Mouse (Mus musculus) heart, postnatal 36 days (tissue): ENCODE measurements around the gene Erh. TPM values are rescaled to one million over a fixed set of nuclear protein-coding genes. Genes with fewer than 3 reads are reported as not detected.

Experiments used
- DNase-seq, 2 experiments: peaks; one replicate each; pipeline ENCODE4 v3.0.0; 2021 to 2022
- intact Hi-C: fragments of 180-260 bp; cut with DNase I; formaldehyde crosslinking; loops from one replicate; pipeline ENCODE4 v1.15.1; 2025
- total RNA-seq, 2 experiments: library from RNA; stranded (reverse); gene quantifications; 2 replicates each; pipeline ENCODE4 v1.2.3; 2021

Gene Erh
- total RNA-seq, result 10 to 100 TPM; 21.0 to 26.8 TPM

GRCm38 (mm10) chr12:80643693-80644505 lies at the start of gene Erh, which contains the start of gene Slc39a9:
Gene Erh, minus strand, starts transcription at chr12:80644341.
Gene Slc39a9, plus strand, starts transcription at chr12:80643883.
- peak; percentile 94 to 95 for DNase-seq
- intact Hi-C loops, result loop anchor here (10.0 kb wide), 3 partner anchors 301 to 1779 kb away; partner anchors contain the start of genes Atp6v1d, Eif2s1, Srsf5 and Vti1b

- no peak for DNase-seq
- intact Hi-C loops, result no loop called here
These were observed 49.6 kb upstream of the Erh start for GRCm38 (mm10) chr12:80693700-80694099.

DNA sequence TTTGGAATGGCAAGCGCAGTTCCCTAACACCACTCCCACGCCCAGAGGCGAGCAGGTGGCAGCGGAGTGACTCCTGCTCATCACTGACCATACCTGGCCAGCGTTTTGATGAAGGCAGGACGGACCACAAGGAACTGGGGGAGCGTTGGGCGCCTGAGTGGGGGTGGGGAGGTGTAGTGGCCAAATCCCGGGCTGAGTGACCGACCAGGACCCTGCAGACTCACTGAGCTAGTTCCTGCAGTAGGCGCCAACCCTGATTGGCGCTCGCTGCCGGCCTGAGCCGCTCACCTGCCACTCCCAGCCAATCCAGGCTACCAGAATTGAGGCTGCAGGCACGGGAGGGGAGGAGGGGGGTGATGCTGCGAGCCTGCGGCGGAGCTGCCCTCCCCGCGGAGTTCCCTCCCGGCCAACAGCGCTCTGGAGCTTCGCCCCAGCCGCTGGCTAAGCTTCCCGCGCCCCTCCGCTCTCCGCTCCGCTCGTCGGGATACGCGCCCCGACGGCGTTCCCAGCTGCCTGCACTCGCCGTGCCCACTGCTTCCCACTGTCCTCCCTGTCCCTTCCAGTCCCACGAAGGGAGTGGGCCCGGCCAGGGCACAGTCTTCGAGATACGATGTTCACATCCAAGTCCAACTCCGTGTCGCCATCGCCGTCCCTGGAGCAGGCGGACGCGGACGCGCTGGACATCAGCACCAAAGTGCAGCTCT lies 48.3 kb upstream of the Erh start, which contains the start of gene Plekhd1:
TSS of gene Plekhd1 (plus strand) at position 323 of the 704 bp plus-strand sequence.
- DNase-seq, result peak in 1 of 2 experiments; percentile 8
- intact Hi-C loops, result no loop called here

DNA sequence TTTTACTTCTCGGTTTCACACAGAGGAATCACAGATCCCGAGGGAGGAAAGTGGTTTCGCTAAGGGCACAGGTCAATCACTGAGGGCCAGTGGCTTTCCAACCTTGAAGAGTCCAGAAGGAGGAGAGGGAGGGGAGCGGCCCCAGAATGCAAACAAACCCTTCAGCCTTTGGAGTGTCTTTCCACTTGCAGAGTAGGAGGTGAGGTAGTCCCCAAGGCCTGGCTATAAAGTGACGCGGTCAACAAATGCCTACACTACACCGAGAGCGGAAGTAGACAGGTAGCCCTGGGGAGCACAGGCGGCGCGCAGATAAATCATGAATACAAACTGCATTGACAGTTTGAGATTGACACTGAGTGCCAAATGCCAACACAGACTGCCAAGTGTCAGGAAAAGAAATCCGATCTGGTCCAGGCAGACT lies 47.5 kb upstream of the Erh start:
- DNase-seq, result no peak
- intact Hi-C loops, result no loop called here

DNA sequence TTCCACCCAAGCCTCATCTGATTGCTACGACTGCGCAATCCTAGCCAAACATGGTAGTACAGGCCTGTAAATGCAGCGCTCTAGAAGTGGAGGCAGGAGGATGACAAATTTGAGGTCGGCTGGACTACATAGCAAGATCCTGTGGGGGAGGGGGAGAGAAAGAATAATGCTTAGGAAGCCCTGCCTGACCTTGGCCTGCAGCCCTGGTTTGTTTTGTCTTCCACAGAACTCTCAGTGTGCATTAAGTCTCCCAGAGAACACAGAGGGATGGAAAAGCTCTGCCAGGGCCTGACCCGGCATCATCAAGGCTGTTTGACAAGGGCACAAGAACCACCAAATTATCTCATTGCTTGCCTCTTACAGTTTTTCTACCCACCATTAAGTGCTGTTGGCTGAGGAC lies 45.6 kb upstream of the Erh start:
- intact Hi-C loops, result no loop called here

GRCm38 (mm10) chr12:80687788-80688211 lies 43.7 kb upstream of the Erh start:
- intact Hi-C loops, result no loop called here
- peak; percentile 23 to 26 for DNase-seq

More for the DNA sequence above, 45.6 kb upstream of the Erh start:
- DNase-seq, result no peak

DNA sequence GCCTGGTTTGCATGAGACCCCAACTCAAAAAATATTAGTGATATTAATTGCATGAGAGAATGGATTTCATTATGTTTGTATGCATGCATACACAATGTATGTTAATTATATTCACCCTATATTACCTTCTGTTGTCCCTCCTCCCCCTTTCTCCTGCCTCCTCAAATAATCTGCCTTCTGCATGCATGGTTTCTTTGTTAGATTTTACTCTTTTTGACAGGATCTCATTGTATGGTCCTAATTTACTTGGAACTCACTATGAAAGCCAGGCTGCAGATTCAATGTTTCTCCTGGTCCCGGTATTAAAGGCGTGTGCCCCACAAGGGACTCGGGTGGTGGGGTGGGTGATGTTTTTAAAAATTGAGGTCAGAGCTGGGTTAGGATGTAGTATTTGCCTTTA lies 40.2 kb upstream of the Erh start:
- intact Hi-C loops, result no loop called here
- DNase-seq, result no peak

- intact Hi-C loops, result no loop called here
- DNase-seq, result no peak
These were observed 39.4 kb upstream of the Erh start for GRCm38 (mm10) chr12:80683554-80683953.

DNA sequence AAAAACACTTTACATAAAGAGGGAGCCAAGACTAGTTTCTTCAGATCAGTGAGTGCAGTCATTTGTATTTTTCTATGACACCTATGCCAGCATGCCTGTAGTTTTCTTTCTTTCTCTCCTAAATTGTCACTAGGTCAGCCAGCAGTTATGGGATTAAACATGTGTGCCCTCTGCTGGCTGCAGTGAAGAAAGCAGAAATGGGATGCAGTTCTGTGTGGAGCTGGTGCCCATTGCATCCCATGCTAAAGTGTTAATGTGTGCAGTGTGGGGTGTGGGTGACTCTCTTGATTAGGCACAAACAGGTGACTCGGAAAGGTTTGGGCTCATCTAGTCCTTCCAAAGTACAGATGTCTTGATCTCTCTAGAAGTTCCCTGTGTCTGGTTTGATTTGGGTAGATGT lies 37.2 kb upstream of the Erh start:
- peak in 1 of 2 experiments; percentile 16 for DNase-seq
- intact Hi-C loops, result no loop called here

DNA sequence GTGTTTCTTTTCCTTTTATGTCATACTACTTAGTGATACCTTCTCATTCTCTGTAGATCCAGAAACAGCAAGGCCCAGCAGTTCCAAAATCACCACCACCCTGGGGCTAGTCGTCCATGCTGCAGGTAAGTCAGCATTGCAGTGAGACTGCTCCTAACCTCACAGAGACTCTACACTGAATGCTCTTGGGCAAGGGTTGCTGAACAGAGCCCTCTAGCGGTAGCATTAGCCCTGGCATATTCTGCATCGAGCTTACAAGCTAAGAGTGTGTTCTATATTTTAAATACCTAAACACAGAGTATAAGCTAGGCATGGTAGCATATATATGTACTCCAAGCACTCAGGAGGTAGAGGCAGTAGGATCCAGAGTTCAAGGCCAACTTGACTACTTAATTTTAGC lies 29.0 kb upstream of the Erh start:
- peak; percentile 52 to 57 for DNase-seq
- intact Hi-C loops, result loop anchor here (2.0 kb wide), 1 partner anchor 174 kb away; no protein-coding TSS in a partner anchor

- intact Hi-C loops, result no loop called here
- DNase-seq, result no peak
These were observed 24.2 kb upstream of the Erh start for GRCm38 (mm10) chr12:80668391-80668790.

- DNase-seq, result no peak
- intact Hi-C loops, result no loop called here
These were observed 19.8 kb upstream of the Erh start for GRCm38 (mm10) chr12:80663935-80664334.

DNA sequence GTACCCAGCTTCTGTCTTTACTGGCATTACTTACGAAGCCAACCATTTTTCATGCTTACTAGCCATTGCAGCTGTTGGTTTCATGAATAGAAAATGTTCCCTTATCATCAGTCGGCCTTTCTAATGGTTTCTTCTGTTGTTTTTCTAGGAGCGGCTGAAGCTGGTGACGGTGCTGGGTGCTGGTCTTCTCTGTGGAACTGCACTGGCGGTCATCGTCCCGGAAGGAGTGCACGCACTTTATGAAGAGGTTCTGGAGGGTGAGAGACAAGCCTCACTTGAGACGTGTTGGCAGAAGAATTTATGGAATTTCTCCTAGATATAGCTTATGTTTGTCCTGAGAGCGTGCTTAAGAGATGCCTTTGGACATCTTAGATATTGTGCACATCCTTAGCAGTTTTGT lies 18.2 kb upstream of the Erh start:
- no peak for DNase-seq
- intact Hi-C loops, result no loop called here

DNA sequence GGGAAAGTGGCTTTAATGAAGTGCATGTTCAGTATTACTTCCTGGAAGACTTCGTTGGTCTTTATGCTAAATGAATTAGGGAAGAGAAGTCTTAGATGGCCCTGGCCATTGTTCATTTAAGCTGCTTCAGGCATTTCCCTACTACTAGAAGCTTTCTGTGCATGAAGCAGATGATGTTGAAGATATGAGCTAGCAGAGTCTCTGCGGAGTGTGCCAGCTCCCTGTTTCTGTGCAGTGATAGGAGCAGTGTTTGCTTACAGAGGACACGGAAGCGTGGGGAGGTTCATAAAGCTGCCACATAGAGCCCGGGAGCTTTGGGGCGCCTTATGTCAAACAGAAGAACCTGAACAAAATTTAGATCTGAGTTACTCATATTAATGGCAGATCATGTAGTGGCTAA lies 14.5 kb upstream of the Erh start:
- intact Hi-C loops, result no loop called here
- no peak for DNase-seq

DNA sequence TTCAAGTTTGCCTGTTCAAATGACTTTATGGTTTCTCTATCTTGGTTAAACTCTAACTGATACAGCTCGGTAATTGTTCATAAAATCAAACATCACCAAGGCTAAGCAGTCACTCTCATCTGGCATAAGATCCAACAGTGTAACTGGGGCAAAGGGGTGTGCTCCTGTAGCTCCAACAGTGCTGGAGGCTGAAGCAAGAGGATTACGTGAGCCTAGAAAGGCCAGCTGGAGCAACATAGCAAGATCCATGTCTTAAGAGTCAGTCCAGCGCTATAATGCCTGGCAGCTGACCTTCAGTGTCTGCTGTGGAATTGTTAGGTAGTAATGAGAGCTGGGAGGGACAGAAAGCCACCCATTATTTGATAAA lies 10.5 kb upstream of the Erh start:
- DNase-seq, result no peak
- intact Hi-C loops, result no loop called here

DNA sequence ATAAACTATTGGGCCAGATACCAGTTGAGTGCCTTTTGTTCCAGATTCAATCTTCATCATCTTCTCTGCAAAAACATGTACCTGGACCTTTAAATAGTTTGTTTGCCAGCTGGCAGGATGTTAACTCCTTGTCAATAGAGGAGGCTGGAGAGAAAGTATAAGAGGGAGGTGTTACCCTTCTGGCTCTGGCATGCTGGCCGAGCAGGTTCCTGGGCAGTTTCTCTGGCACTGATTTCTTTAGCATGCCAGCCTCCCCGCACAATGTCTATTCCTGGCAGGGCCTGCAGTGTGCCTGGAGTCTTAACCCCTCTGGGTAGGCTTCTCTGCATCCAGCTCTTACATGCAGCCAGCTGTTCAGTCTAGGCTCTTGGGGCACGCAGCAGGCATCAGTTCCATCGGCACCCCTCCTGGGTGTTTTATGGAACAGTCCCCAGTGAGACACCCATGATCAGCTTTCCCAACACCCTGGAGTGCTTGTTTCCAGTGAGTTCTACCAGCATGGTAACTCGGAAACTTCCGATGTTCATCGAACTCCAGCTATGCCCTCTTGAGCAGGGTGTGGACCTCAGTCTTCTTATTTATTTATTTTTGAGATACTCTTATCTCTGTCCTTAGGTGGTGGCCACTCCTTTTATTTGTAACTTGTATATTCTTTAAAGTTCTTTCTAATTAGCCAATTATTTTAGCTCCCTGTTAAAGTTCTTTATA lies 10.0 kb upstream of the Erh start:
- peak; percentile 25 to 35 for DNase-seq
- intact Hi-C loops, result no loop called here

DNA sequence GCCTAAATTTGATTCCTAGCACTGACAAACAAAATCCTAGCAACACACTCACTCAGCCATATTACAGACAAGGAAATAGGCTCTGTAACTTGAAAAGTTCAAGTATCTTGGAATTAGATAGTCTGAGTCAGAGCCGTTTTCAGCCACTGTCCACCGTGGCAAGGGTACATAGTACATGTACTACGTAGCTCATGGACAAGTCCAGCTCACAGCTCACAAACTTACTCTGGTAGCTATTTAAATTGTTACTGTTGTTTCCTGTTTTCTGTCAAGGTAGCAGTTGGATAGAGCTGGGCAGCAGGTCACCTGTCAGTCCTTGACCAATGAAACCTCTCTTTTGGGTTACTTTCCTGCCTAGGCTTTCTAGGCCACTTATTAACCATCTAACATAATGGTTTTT lies 2.2 kb upstream of the Erh start:
- no peak for DNase-seq
- intact Hi-C loops, result loop anchor here (1.0 to 10.0 kb wide), 4 partner anchors 39 to 1782 kb away; partner anchors contain the start of genes Atp6v1d, Eif2s1, Srsf5 and Vti1b

- intact Hi-C loops, result loop anchor here (10.0 kb wide), 3 partner anchors 300 to 1780 kb away; partner anchors contain the start of genes Atp6v1d, Eif2s1, Srsf5 and Vti1b
- no peak for DNase-seq
These were observed 346 bp upstream of the Erh start for GRCm38 (mm10) chr12:80644506-80644868.

GRCm38 (mm10) chr12:80642725-80643692 lies 1.1 kb downstream of the Erh start:
- peak; percentile 26 to 50 for DNase-seq
- intact Hi-C loops, result loop anchor here (10.0 kb wide), 3 partner anchors 302 to 1778 kb away; partner anchors contain the start of genes Atp6v1d, Eif2s1, Srsf5 and Vti1b

DNA sequence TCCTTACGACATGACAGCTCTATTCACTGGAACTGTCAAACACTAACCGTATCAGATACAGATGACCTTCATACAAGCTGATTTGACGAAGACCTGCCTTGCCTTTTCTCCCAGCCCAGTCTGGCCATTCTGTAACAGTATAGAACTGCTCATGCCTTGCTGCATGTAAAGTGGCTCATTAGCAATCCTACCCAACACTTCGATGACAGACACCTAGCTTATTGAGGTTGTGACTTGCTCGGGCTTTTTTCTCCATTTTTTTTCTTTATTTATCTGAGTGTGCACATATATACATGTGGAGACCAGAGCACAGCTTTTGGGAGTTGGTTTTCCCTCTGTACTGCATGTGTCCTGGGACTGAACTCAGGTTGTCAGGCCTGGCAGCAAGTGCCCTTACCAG lies 12.4 kb downstream of the Erh start:
- intact Hi-C loops, result no loop called here

More for the DNA sequence above, 12.4 kb downstream of the Erh start:
- no peak for DNase-seq
